Mouse (Mus musculus) embryonic facial prominence, embryonic 10.5 days (tissue): Measurements from ENCODE around the gene Pygl. TPM values are rescaled to one million over a fixed set of nuclear protein-coding genes. Genes with fewer than 3 reads are reported as not detected.
A peak's percentile ranks its signal among the peaks of the same experiment; 100 is the strongest.

Experiments used
- DNase-seq: peaks from one replicate; pipeline ENCODE4 v3.0.0-alpha.2; 2017; ENCODE audit warnings: low spot score
- H3K27ac ChIP-seq: fragments of 300-500 bp; sonication (generic); replicated peaks from 2 replicates; pipeline ENCODE4 v1.5.1; 2016; ENCODE audit warnings: mild to moderate bottlenecking
- H3K27me3 ChIP-seq: fragments of 300-500 bp; sonication (generic); replicated peaks from 2 replicates; pipeline ENCODE4 v1.6.1; 2016; ENCODE audit warnings: low read depth, mild to moderate bottlenecking; ENCODE audit not compliant: poor library complexity, severe bottlenecking
- H3K36me3 ChIP-seq: fragments of 300-500 bp; sonication (generic); replicated peaks from 2 replicates; pipeline ENCODE4 v1.6.1; 2016; ENCODE audit warnings: mild to moderate bottlenecking, moderate library complexity
- H3K4me1 ChIP-seq: fragments of 300-500 bp; sonication (generic); 2 replicates; pipeline ENCODE4 v1.6.1; 2016
- H3K4me3 ChIP-seq: fragments of 300-500 bp; sonication (generic); 2 replicates; pipeline ENCODE4 v1.5.1; 2016; ENCODE audit warnings: mild to moderate bottlenecking, moderate library complexity
- H3K9me3 ChIP-seq: fragments of 300-500 bp; sonication (generic); 2 replicates; pipeline ENCODE4 v1.6.1; 2016; ENCODE audit warnings: mild to moderate bottlenecking
- WGBS: fragments of 180-500 bp; shearing (Covaris S2); methylation state at CpG from one replicate; pipeline ENCODE4 v1.1.7; 2016; 5-methylcytosine and 5-hydroxymethylcytosine counted together
- polyA plus RNA-seq: library from polyadenylated mRNA; unstranded; fragments of >200 nt; fragmentation: Nextera tagmentation; extraction: Ambion mirVana; gene quantifications from 2 replicates; pipeline ENCODE4 v1.2.1, GENCODE M21; 2016

The Pygl gene
- polyA plus RNA-seq, 1 experiment from 2014 or later: 8.6 TPM

- Histone ChIP-seq H3K27me3 (no peaks in the 10 kb centered on the region), H3K9me3 (no peaks in the 10 kb centered on the region), H3K36me3 (no peaks in the 10 kb centered on the region), H3K4me3 (no peak overlapping the region), H3K27ac (no peak overlapping the region; the same call in 1 of the 2 replicates), H3K4me1 (peaks cover 45% of the 10 kb centered on the region)
- DNase-seq: no peak
- WGBS: 59% methylated on average over 15 of the region's 15 CpGs
Measured at GRCm38 (mm10) chr12:70247683-70248474, 16.6 kb upstream of the Pygl start.

GRCm38 (mm10) chr12:70242550-70242949, 11.3 kb upstream of the Pygl start:
- Histone ChIP-seq H3K27me3 (no peaks in the 10 kb centered on the region), H3K4me3 (no peak overlapping the region), H3K36me3 (no peaks in the 10 kb centered on the region), H3K9me3 (no peaks in the 10 kb centered on the region), H3K4me1 (peaks cover 12% of the 10 kb centered on the region), H3K27ac (no peak overlapping the region)
- 83% methylated on average over 7 of the region's 7 CpGs for WGBS
- DNase-seq: no peak

- Histone ChIP-seq H3K4me3 (no peak overlapping the region), H3K9me3 (no peaks in the 10 kb centered on the region), H3K27ac (no peak overlapping the region), H3K27me3 (no peaks in the 10 kb centered on the region), H3K4me1 (peaks cover 4% of the 10 kb centered on the region; the same call in 1 of the 2 replicates), H3K36me3 (no peaks in the 10 kb centered on the region)
- no peak for DNase-seq
- 75% methylated on average over 5 of the region's 5 CpGs for WGBS
Measured at GRCm38 (mm10) chr12:70239741-70240140, 8.5 kb upstream of the Pygl start.

GRCm38 (mm10) chr12:70238604-70239003, 7.3 kb upstream of the Pygl start:
- no peak for DNase-seq
- 81% methylated on average over 8 of the region's 8 CpGs for WGBS
- Histone ChIP-seq H3K27me3 (no peaks in the 10 kb centered on the region; the same call in 1 of the 2 replicates), H3K9me3 (no peaks in the 10 kb centered on the region), H3K36me3 (no peaks in the 10 kb centered on the region), H3K27ac (no peak overlapping the region), H3K4me1 (peaks cover 5% of the 10 kb centered on the region; the same call in 1 of the 2 replicates), H3K4me3 (no peak overlapping the region)

- no peaks in the 10 kb centered on the region for H3K9me3 ChIP-seq
Measured at GRCm38 (mm10) chr12:70234938-70235484, 3.7 kb upstream of the Pygl start.

GRCm38 (mm10) chr12:70234411-70234810, 3.1 kb upstream of the Pygl start:
- Histone ChIP-seq H3K4me3 (no peak overlapping the region), H3K9me3 (no peaks in the 10 kb centered on the region), H3K27me3 (peaks cover 9% of the 10 kb centered on the region; the same call in 1 of the 2 replicates), H3K36me3 (no peaks in the 10 kb centered on the region), H3K27ac (no peak overlapping the region; the same call in 1 of the 2 replicates), H3K4me1 (peaks cover 17% of the 10 kb centered on the region)
- WGBS: 30% methylated on average over 6 of the region's 6 CpGs
- peak; percentile 78 for DNase-seq

More at GRCm38 (mm10) chr12:70234938-70235484, 3.7 kb upstream of the Pygl start:
- Histone ChIP-seq H3K27me3 (peaks cover 4% of the 10 kb centered on the region; the same call in 1 of the 2 replicates), H3K36me3 (no peaks in the 10 kb centered on the region), H3K27ac (peak overlapping the region; percentile 48), H3K4me3 (peak overlapping the region; percentile 49), H3K4me1 (peaks cover 17% of the 10 kb centered on the region)
- peak; percentile 82 for DNase-seq
- 14% methylated on average over 13 of the region's 13 CpGs for WGBS

GRCm38 (mm10) chr12:70233637-70234315, 2.5 kb upstream of the Pygl start:
- H3K9me3 ChIP-seq: no peaks in the 10 kb centered on the region
- peaks cover 12% of the 10 kb centered on the region for H3K27me3 ChIP-seq
- no peak overlapping the region for H3K4me3 ChIP-seq
- peaks cover 17% of the 10 kb centered on the region for H3K4me1 ChIP-seq
- H3K36me3 ChIP-seq: no peaks in the 10 kb centered on the region
- H3K27ac ChIP-seq: peak overlapping the region; percentile 24; the same call in 1 of the 2 replicates
- 84% methylated on average over 6 of the region's 6 CpGs for WGBS
- no peak for DNase-seq

GRCm38 (mm10) chr12:70232020-70232544, 794 bp upstream of the Pygl start:
- H3K27ac ChIP-seq: no peak overlapping the region
- DNase-seq: no peak
- peaks cover 27% of the 10 kb centered on the region for H3K4me1 ChIP-seq
- no peaks in the 10 kb centered on the region for H3K9me3 ChIP-seq
- peaks cover 27% of the 10 kb centered on the region for H3K27me3 ChIP-seq
- 55% methylated on average over 5 of the region's 5 CpGs for WGBS
- H3K36me3 ChIP-seq: no peaks in the 10 kb centered on the region
- no peak overlapping the region for H3K4me3 ChIP-seq

- Histone ChIP-seq H3K27me3 (peaks cover 50% of the 10 kb centered on the region), H3K27ac (no peak overlapping the region), H3K9me3 (no peaks in the 10 kb centered on the region), H3K36me3 (no peaks in the 10 kb centered on the region), H3K4me1 (peaks cover 34% of the 10 kb centered on the region), H3K4me3 (peak overlapping the region; percentile 64)
- 66% methylated on average over 11 of the region's 11 CpGs for WGBS
- no peak for DNase-seq
Measured at GRCm38 (mm10) chr12:70228155-70228554, 3.1 kb downstream of the Pygl start.

GRCm38 (mm10) chr12:70227121-70227932, 4.0 kb downstream of the Pygl start:
- DNase-seq: peak; percentile 83
- H3K4me3 ChIP-seq: peak overlapping the region; percentile 64
- H3K36me3 ChIP-seq: no peaks in the 10 kb centered on the region
- H3K9me3 ChIP-seq: no peaks in the 10 kb centered on the region
- H3K27me3 ChIP-seq: peaks cover 50% of the 10 kb centered on the region
- H3K4me1 ChIP-seq: peaks cover 35% of the 10 kb centered on the region
- WGBS: 1% methylated on average over 52 of the region's 52 CpGs
- peak overlapping the region; percentile 75 for H3K27ac ChIP-seq

GRCm38 (mm10) chr12:70226655-70227054, 4.6 kb downstream of the Pygl start:
- peak overlapping the region; percentile 75; the same call in 1 of the 2 replicates for H3K27ac ChIP-seq
- peaks cover 47% of the 10 kb centered on the region for H3K27me3 ChIP-seq
- WGBS: 23% methylated on average over 5 of the region's 5 CpGs
- H3K4me3 ChIP-seq: peak overlapping the region; percentile 64
- DNase-seq: peak; percentile 18
- H3K36me3 ChIP-seq: no peaks in the 10 kb centered on the region
- H3K4me1 ChIP-seq: peaks cover 28% of the 10 kb centered on the region
- no peaks in the 10 kb centered on the region for H3K9me3 ChIP-seq

- DNase-seq: no peak
- Histone ChIP-seq H3K27me3 (peaks cover 33% of the 10 kb centered on the region), H3K36me3 (no peaks in the 10 kb centered on the region), H3K27ac (no peak overlapping the region), H3K4me3 (no peak overlapping the region), H3K9me3 (no peaks in the 10 kb centered on the region), H3K4me1 (peaks cover 22% of the 10 kb centered on the region)
- 63% methylated on average over 4 of the region's 4 CpGs for WGBS
Measured at GRCm38 (mm10) chr12:70223331-70223730, 8.0 kb downstream of the Pygl start.
